Mouse (Mus musculus) hindbrain, postnatal 0 days (tissue): ENCODE results near the gene Chfr. TPM values are rescaled to one million over a fixed set of nuclear protein-coding genes. Genes with fewer than 3 reads are reported as not detected.
A peak's percentile ranks its signal among the peaks of the same experiment; 100 is the strongest.

ENCODE experiments used
- ATAC-seq: fragments of 200-750 bp; cut with Nextera tagmentation; 2 replicates; pipeline ENCODE4 v1.8.0; 2017; ENCODE audit warnings: mild to moderate bottlenecking, moderate TSS enrichment, moderate library complexity
- DNase-seq: peaks from one replicate; pipeline ENCODE4 v3.0.0-alpha.2; 2015; ENCODE audit warnings: low spot score
- H3K27ac ChIP-seq: fragments of 300-500 bp; sonication (generic); 2 replicates; pipeline ENCODE4 v1.5.1; 2014; ENCODE audit warnings: mild to moderate bottlenecking
- H3K27me3 ChIP-seq: fragments of 300-500 bp; sonication (generic); 2 replicates; pipeline ENCODE4 v1.6.1; 2014; ENCODE audit warnings: low read length, mixed read lengths; ENCODE audit not compliant: insufficient read depth
- H3K36me3 ChIP-seq: fragments of 300-500 bp; sonication (generic); 2 replicates; pipeline ENCODE4 v1.6.1; 2014; ENCODE audit warnings: low read length, mixed read lengths; ENCODE audit not compliant: insufficient read depth
- H3K4me1 ChIP-seq: fragments of 300-500 bp; sonication (generic); 2 replicates; pipeline ENCODE4 v1.6.1; 2014; ENCODE audit warnings: antibody characterized with exemption, low read length, mixed read lengths; ENCODE audit not compliant: insufficient read depth
- H3K4me2 ChIP-seq: fragments of 300-500 bp; sonication (generic); 2 replicates; pipeline ENCODE4 v1.6.1; 2014; ENCODE audit warnings: low read depth, mild to moderate bottlenecking, low read length, moderate library complexity, mixed read lengths
- H3K4me3 ChIP-seq: fragments of 300-500 bp; sonication (generic); 2 replicates; pipeline ENCODE4 v1.5.1; 2014; ENCODE audit warnings: low read length
- H3K9ac ChIP-seq: fragments of 300-500 bp; sonication (generic); replicated peaks from 2 replicates; pipeline ENCODE4 v1.6.1; 2014; ENCODE audit warnings: mild to moderate bottlenecking, low read length, moderate library complexity, mixed read lengths
- H3K9me3 ChIP-seq: fragments of 300-500 bp; sonication (generic); 2 replicates; pipeline ENCODE4 v1.6.1; 2016; ENCODE audit warnings: low read length, mixed read lengths
- CTCF ChIP-seq: IDR thresholded peaks from 2 replicates; pipeline ENCODE4 v1.5.1; 2016; ENCODE audit warnings: antibody characterized with exemption, control low read depth, low read depth
- WGBS: fragments of 180-500 bp; shearing (Covaris S2); extraction: QIAGEN DNeasy Blood & Tissue Kit; methylation state at CpG from one replicate; pipeline ENCODE4 v1.1.7; 2014; 5-methylcytosine and 5-hydroxymethylcytosine counted together
- polyA plus RNA-seq: library from polyadenylated mRNA; unstranded; fragments of >200 nt; fragmentation: Nextera tagmentation; extraction: Ambion mirVana; gene quantifications from 2 replicates; pipeline ENCODE4 v1.2.1, GENCODE M21; 2015
- total RNA-seq: library from RNA; depleted of rRNA; stranded (reverse); fragments of >200 nt; gene quantifications from 2 replicates; pipeline ENCODE4 v1.2.3, GENCODE M21; 2014

Chfr gene
- total and polyA plus RNA-seq, 2 experiments from 2014 or later, result 55.8 to 66.3 TPM

- ATAC-seq (no peak), DNase-seq (no peak)
- Histone ChIP-seq H3K27me3 (no peaks in the 10 kb centered on the region), H3K36me3 (peaks cover 22% of the 10 kb centered on the region), H3K9me3 (no peaks in the 10 kb centered on the region), H3K4me2 (peak within 1 kb of the TSS; percentile 78), H3K27ac (no peak within 1 kb of the TSS), H3K4me1 (peaks cover 11% of the 10 kb centered on the region), H3K9ac (peak within 1 kb of the TSS; percentile 46; the same call in 1 of the 2 replicates), H3K4me3 (peak within 1 kb of the TSS; percentile 40)
- 5% methylated on average over 25 of the region's 25 CpGs for WGBS
- no peak for TF ChIP-seq CTCF
Observed at GRCm38 (mm10) chr5:110099656-110100580, 35.7 kb upstream of the Chfr start, which contains the start of gene Plcxd1. Plcxd1 (plus strand) TSS chr5:110099969.

GRCm38 (mm10) chr5:110100921-110101631 lies 34.6 kb upstream of the Chfr start:
- DNase-seq (peak; percentile 60), ATAC-seq (peak; percentile 44)
- H3K36me3 ChIP-seq, result peaks cover 30% of the 10 kb centered on the region
- H3K9me3 ChIP-seq, result no peaks in the 10 kb centered on the region
- peak overlapping the region; percentile 62 for H3K27ac ChIP-seq
- TF ChIP-seq CTCF, result no peak
- peak overlapping the region; percentile 46 for H3K9ac ChIP-seq
- H3K4me3 ChIP-seq, result peak overlapping the region; percentile 40
- WGBS, result 1% methylated on average over 31 of the region's 37 CpGs
- peaks cover 12% of the 10 kb centered on the region for H3K4me1 ChIP-seq
- H3K27me3 ChIP-seq, result no peaks in the 10 kb centered on the region
- H3K4me2 ChIP-seq, result peak overlapping the region; percentile 78

GRCm38 (mm10) chr5:110101716-110102347 lies 33.8 kb upstream of the Chfr start:
- Histone ChIP-seq H3K27me3 (no peaks in the 10 kb centered on the region), H3K9me3 (no peaks in the 10 kb centered on the region), H3K4me1 (peaks cover 18% of the 10 kb centered on the region), H3K27ac (peak overlapping the region; percentile 62), H3K4me3 (peak overlapping the region; percentile 40), H3K36me3 (peaks cover 32% of the 10 kb centered on the region), H3K4me2 (peak overlapping the region; percentile 78), H3K9ac (peak overlapping the region; percentile 46)
- 19% methylated on average over 34 of the region's 34 CpGs for WGBS
- ATAC-seq (peak; percentile 76), DNase-seq (peak; percentile 89)
- no peak for TF ChIP-seq CTCF

GRCm38 (mm10) chr5:110102429-110102828 lies 33.2 kb upstream of the Chfr start:
- Histone ChIP-seq H3K4me1 (peaks cover 18% of the 10 kb centered on the region), H3K9ac (no peak overlapping the region), H3K4me2 (peak overlapping the region; percentile 78; the same call in 1 of the 2 replicates), H3K36me3 (peaks cover 32% of the 10 kb centered on the region), H3K4me3 (no peak overlapping the region), H3K9me3 (no peaks in the 10 kb centered on the region), H3K27ac (peak overlapping the region; percentile 62; the same call in 1 of the 2 replicates), H3K27me3 (no peaks in the 10 kb centered on the region)
- DNase-seq (no peak), ATAC-seq (no peak)
- WGBS, result 92% methylated on average over 13 of the region's 13 CpGs
- TF ChIP-seq CTCF, result no peak

GRCm38 (mm10) chr5:110102853-110103625 lies 32.6 kb upstream of the Chfr start:
- no peaks in the 10 kb centered on the region for H3K9me3 ChIP-seq
- WGBS, result 95% methylated on average over 19 of the region's 19 CpGs
- H3K27ac ChIP-seq, result no peak overlapping the region
- H3K4me3 ChIP-seq, result no peak overlapping the region
- H3K9ac ChIP-seq, result no peak overlapping the region
- no peaks in the 10 kb centered on the region for H3K27me3 ChIP-seq
- TF ChIP-seq CTCF, result no peak
- ATAC-seq (no peak), DNase-seq (no peak)
- no peak overlapping the region for H3K4me2 ChIP-seq
- H3K36me3 ChIP-seq, result peaks cover 32% of the 10 kb centered on the region
- peaks cover 18% of the 10 kb centered on the region for H3K4me1 ChIP-seq
